ENCODE assay signal across 21 mouse cellular contexts in genomic region chr11:72363523-72364240, GRCm38 (mm10). TPM values are rescaled to one million over a fixed set of nuclear protein-coding genes. Genes with fewer than 3 reads are reported as not detected.
DNase-seq lines count a peak whose midpoint lies in the region; ATAC-seq and TF ChIP-seq lines count a peak whose summit lies in the region.
"Had no signal": no experiment of that assay in that cellular context is flagged by ENCODE, and none has a peak within 500 bp of the region (broad histone marks: within the 10 kb centered on the region; RNA-seq: fewer than 3 reads in every experiment).

No protein-coding gene starts in this region.

- 58% methylated on average over 8 of the region's 8 CpGs for WGBS in liver, postnatal 0 days (ENCODE audit: insufficient replicate concordance)
- WGBS in liver, embryonic 12.5 days (ENCODE audit: insufficient replicate concordance): 66% methylated on average over 8 of the region's 8 CpGs
- WGBS in intestine, embryonic 16.5 days: 71% methylated on average over 8 of the region's 8 CpGs

- no peaks in the 10 kb centered on the region for H3K36me3 ChIP-seq in liver, postnatal 0 days (replicated peaks; ENCODE audit: insufficient read depth, low read length)
- H3K36me3 ChIP-seq in liver, embryonic 12.5 days: no peaks in the 10 kb centered on the region
- no peaks in the 10 kb centered on the region for H3K36me3 ChIP-seq in intestine, embryonic 16.5 days (ENCODE audit: control insufficient read depth, insufficient read depth, low read length)
- H3K36me3 ChIP-seq: G1E; hindbrain, embryonic 12.5 days; liver, embryonic 13.5 days had no signal

- H3K9me3 ChIP-seq in liver, postnatal 0 days (ENCODE audit: low read length): no peaks in the 10 kb centered on the region
- H3K9me3 ChIP-seq in liver, embryonic 12.5 days (replicated peaks): no peaks in the 10 kb centered on the region
- H3K9me3 ChIP-seq in intestine, embryonic 16.5 days (ENCODE audit: control insufficient read depth, low read length): no peaks in the 10 kb centered on the region
- H3K9me3 ChIP-seq: G1E; hindbrain, embryonic 12.5 days; liver, embryonic 13.5 days had no signal

- no peak overlapping the region for H3K27ac ChIP-seq in liver, postnatal 0 days (ENCODE audit: low read depth)
- no peak overlapping the region for H3K27ac ChIP-seq in liver, embryonic 12.5 days
- no peak overlapping the region for H3K27ac ChIP-seq in intestine, embryonic 16.5 days (ENCODE audit: low read length)
- H3K27ac ChIP-seq: heart, adult 2 months; hindbrain, embryonic 12.5 days; liver, embryonic 13.5 days had no signal

- H3K4me2 ChIP-seq in liver, postnatal 0 days (ENCODE audit: low read depth, low read length): no peak overlapping the region
- H3K4me2 ChIP-seq in liver, embryonic 12.5 days: no peak overlapping the region
- no peak overlapping the region for H3K4me2 ChIP-seq in intestine, embryonic 16.5 days (ENCODE audit: low read depth, low read length)
- H3K4me2 ChIP-seq: hindbrain, embryonic 12.5 days; liver, embryonic 13.5 days had no signal

- TF ChIP-seq EP300 in liver, postnatal 0 days (IDR thresholded peaks at IDR 0.05; ENCODE audit: low read depth): no peak

- no peak overlapping the region for H3K9ac ChIP-seq in liver, postnatal 0 days (replicated peaks)
- H3K9ac ChIP-seq in liver, embryonic 12.5 days: no peak overlapping the region
- H3K9ac ChIP-seq in intestine, embryonic 16.5 days (ENCODE audit: low read depth, low read length): no peak overlapping the region
- H3K9ac ChIP-seq: hindbrain, embryonic 12.5 days; liver, embryonic 13.5 days had no signal

- H3K27me3 ChIP-seq in liver, postnatal 0 days (ENCODE audit: insufficient read depth, low read length): 0 out of 2 replicates have a peak, but pooled peaks cover 6% of the 10 kb centered on the region
- H3K27me3 ChIP-seq in liver, embryonic 12.5 days (replicated peaks): peaks cover 30% of the 10 kb centered on the region
- no peaks in the 10 kb centered on the region for H3K27me3 ChIP-seq in intestine, embryonic 16.5 days (replicated peaks; ENCODE audit: control insufficient read depth, insufficient read depth, low read length)
- H3K27me3 ChIP-seq: hindbrain, embryonic 12.5 days had no signal

- peaks cover 8% of the 10 kb centered on the region for H3K4me1 ChIP-seq in liver, postnatal 0 days (ENCODE audit: insufficient read depth)
- H3K4me1 ChIP-seq in liver, embryonic 12.5 days: 0 out of 2 replicates have a peak, but pooled peaks cover 7% of the 10 kb centered on the region
- 0 out of 2 replicates have a peak, but pooled peaks cover 3% of the 10 kb centered on the region for H3K4me1 ChIP-seq in intestine, embryonic 16.5 days (ENCODE audit: control insufficient read depth, insufficient read depth, low read length)

- peak; percentile 36 for DNase-seq in liver, postnatal 0 days
- DNase-seq in adrenal gland, adult 8-10 months: peak; percentile 32
- DNase-seq in lung, postnatal 25 days (ENCODE audit: low spot score): peak; percentile 11
- DNase-seq in layer of hippocampus, adult 9-10 months (ENCODE audit: low spot score): no peak
- DNase-seq in heart, adult 9 months (ENCODE audit: low spot score in 2 of 2): no peak
- DNase-seq: heart, adult 2 months; left cerebral cortex, postnatal 4 days; liver, embryonic 13.5 days; right cerebral cortex, postnatal 25 days had no signal

- TF ChIP-seq CTCF in liver, postnatal 0 days (IDR thresholded peaks at IDR 0.05; ENCODE audit: low read depth): no peak

- H3K4me3 ChIP-seq in liver, postnatal 0 days (ENCODE audit: low read depth, low read length): no peak overlapping the region
- no peak overlapping the region for H3K4me3 ChIP-seq in liver, embryonic 12.5 days
- H3K4me3 ChIP-seq in intestine, embryonic 16.5 days (ENCODE audit: low read length): no peak overlapping the region
- H3K4me3 ChIP-seq: heart, adult 2 months; hindbrain, embryonic 12.5 days; liver, embryonic 13.5 days had no signal

- ATAC-seq in liver, postnatal 0 days: no peak
- ATAC-seq in liver, embryonic 12.5 days: no peak
- 0 out of 2 replicates have a peak, but pooled peaks have one; percentile 30 for ATAC-seq in erythroid progenitor cell, adult 5-6 weeks (replicated peaks; ENCODE audit: low FRiP score, poor library complexity, severe bottlenecking)
- no peak for ATAC-seq in intestine, embryonic 16.5 days
- ATAC-seq: CD4-positive, CD25-positive, alpha-beta regulatory T cell, adult 4 months; inflammation-experienced regulatory T-cells, adult 6 months had no signal

RNA-seq across cellular contexts. Expression of gene Tekt1, which starts 1.4 kb away (rescaled TPM):
- 0.07 TPM in 1 of 2 replicates, not detected in the other for polyA plus RNA-seq in liver, postnatal 0 days (2015; fragmentation: Nextera tagmentation; extraction: Ambion mirVana)
- polyA plus RNA-seq in liver, embryonic 12.5 days (2016; fragmentation: Nextera tagmentation; extraction: Ambion mirVana): 0.08 and 0.12 TPM in 2 replicates
- total RNA-seq in adrenal gland, adult 8-10 months (2022): 1 to 10 TPM in 1 of 4 experiments, under 1 TPM in 2, not detected in 1; 0.52 to 1.0 (median 0.55) TPM
- not detected in 2 replicates for total RNA-seq in erythroid progenitor cell, adult 5-6 weeks (2015; ENCODE audit: low replicate concordance)
- not detected in 2 replicates for total RNA-seq in erythroid progenitor cell, adult 5-6 weeks (2017; ENCODE audit: low replicate concordance)
- 0.16 and 0.26 TPM in 2 replicates for polyA plus RNA-seq in intestine, embryonic 16.5 days (2015; fragmentation: Nextera tagmentation; extraction: Ambion mirVana)
- total RNA-seq: G1E; heart, adult 2 months had no signal
- polyA plus RNA-seq: CD4-positive, CD25-positive, alpha-beta regulatory T cell, adult 4 months; G1E; inflammation-experienced regulatory T-cells, adult 6 months; liver, embryonic 13.5 days had no signal

RNA-seq across cellular contexts. Expression of gene Smtnl2, which starts 47.8 kb away (rescaled TPM):
- 3.5 and 4.0 TPM in 2 replicates for polyA plus RNA-seq in liver, postnatal 0 days (2015; fragmentation: Nextera tagmentation; extraction: Ambion mirVana)
- polyA plus RNA-seq in liver, embryonic 12.5 days (2016; fragmentation: Nextera tagmentation; extraction: Ambion mirVana): 11.3 and 12.5 TPM in 2 replicates
- total RNA-seq in adrenal gland, adult 8-10 months (2022): 1 to 10 TPM; 2.9 to 7.5 (median 5.2) TPM
- total RNA-seq in erythroid progenitor cell, adult 5-6 weeks (2015; ENCODE audit: low replicate concordance): 1.4 TPM in 1 of 2 replicates, not detected in the other
- total RNA-seq in erythroid progenitor cell, adult 5-6 weeks (2017; ENCODE audit: low replicate concordance): 0.26 and 0.30 TPM in 2 replicates
- polyA plus RNA-seq in intestine, embryonic 16.5 days (2015; fragmentation: Nextera tagmentation; extraction: Ambion mirVana): 27.3 and 28.9 TPM in 2 replicates
- polyA plus RNA-seq: G1E; inflammation-experienced regulatory T-cells, adult 6 months had no signal

RNA-seq across cellular contexts. Expression of gene Fbxo39, which starts 49.4 kb away (rescaled TPM):
- not detected in 2 replicates for polyA plus RNA-seq in liver, postnatal 0 days (2015; fragmentation: Nextera tagmentation; extraction: Ambion mirVana)
- not detected in 2 replicates for polyA plus RNA-seq in liver, embryonic 12.5 days (2016; fragmentation: Nextera tagmentation; extraction: Ambion mirVana)
- total RNA-seq in adrenal gland, adult 8-10 months (2022): not detected
- total RNA-seq in erythroid progenitor cell, adult 5-6 weeks (2015; ENCODE audit: low replicate concordance): not detected in 2 replicates
- not detected in 2 replicates for total RNA-seq in erythroid progenitor cell, adult 5-6 weeks (2017; ENCODE audit: low replicate concordance)
- not detected in 2 replicates for polyA plus RNA-seq in intestine, embryonic 16.5 days (2015; fragmentation: Nextera tagmentation; extraction: Ambion mirVana)
- total RNA-seq: gastrocnemius, adult 8-10 months; heart, adult 2 months; left cerebral cortex, postnatal 4 days; midbrain, postnatal 0 days had no signal
- polyA plus RNA-seq: G1E; heart, postnatal 0 days; hindbrain, embryonic 12.5 days; inflammation-experienced regulatory T-cells, adult 6 months; kidney, embryonic 14.5 days; liver, embryonic 13.5 days; midbrain, postnatal 0 days; neural tube, embryonic 11.5 days had no signal

Comparison
In these comparisons a context has a peak if more than half of its experiments do, and no peak if none do; other contexts are left out.
1. DNase-seq: peak in liver, postnatal 0 days (single experiment), adrenal gland, adult 8-10 months (single experiment) and lung, postnatal 25 days (single experiment); none in layer of hippocampus, adult 9-10 months (single experiment) and heart, adult 9 months (0 of 2).